Mouse (Mus musculus) layer of hippocampus, postnatal 10 days (tissue): ENCODE measurements around the gene Fis1. TPM values are rescaled to one million over a fixed set of nuclear protein-coding genes. Genes with fewer than 3 reads are reported as not detected.

ENCODE experiments used
- microRNA-seq, 2 experiments: library from miRNA; unstranded; fragments of <30 nt; microRNA quantifications; one replicate each; pipeline ENCODE4 v1.2.0; 2021
- total RNA-seq, 2 experiments: library from RNA; stranded (reverse); gene quantifications; 2 replicates each; pipeline ENCODE4 v1.2.3; 2021

Fis1 gene
- total RNA-seq, 2 experiments from 2014 or later = 196 to 209 TPM

Small RNAs within 50 kb of the gene (microRNA-seq; reads per million reads assigned to microRNA genes)
- 248 to 275 reads per million in 2 experiments for gene Mir702

Other genes starting within 250 kb of the Fis1 start
- 10 to 100 TPM; 19.0 to 20.7 TPM for gene Col26a1, start 70.1 kb upstream of the Fis1 start, total RNA-seq
- gene Ift22, start 45.1 kb upstream of the Fis1 start, total RNA-seq = 10 to 100 TPM; 68.9 to 70.8 TPM
- not detected for gene Cldn15, start 13.3 kb downstream of the Fis1 start, total RNA-seq
- 10 to 100 TPM; 38.5 to 44.0 TPM for gene Plod3, start 33.7 kb downstream of the Fis1 start, total RNA-seq
- gene Znhit1, start 34.7 kb downstream of the Fis1 start, total RNA-seq = 10 to 100 TPM; 78.6 to 84.6 TPM
- 100 to 1,000 TPM; 253 to 268 TPM for gene Vgf, start 73.1 kb downstream of the Fis1 start, total RNA-seq
- 100 to 1,000 TPM; 187 to 196 TPM for gene Ap1s1, start 92.9 kb downstream of the Fis1 start, total RNA-seq
- under 1 TPM; 0.80 to 0.96 TPM for gene Serpine1, start 119.0 kb downstream of the Fis1 start, total RNA-seq
- gene Trim56, start 162.9 kb downstream of the Fis1 start, total RNA-seq = 1 to 10 TPM; 4.8 to 5.2 TPM
- not detected for gene Muc3, start 196.0 kb downstream of the Fis1 start, total RNA-seq